Mouse (Mus musculus): Measurements from ENCODE around the gene Dppa1.
"Not testable (repeated sequence)": the region's sequence is repeated elsewhere in the genome, so short reads cannot be mapped to it uniquely, and the experiment has no call there.

The Dppa1 gene

GRCm38 (mm10) chr11:46629211-46629795 lies at the start of gene Dppa1:
Dppa1 (minus strand) TSS chr11:46629261.
- in situ Hi-C loops (cut with MboI, MseI) = no loop called here

- in situ Hi-C loops (cut with MboI, MseI) = no loop called here
Observed at GRCm38 (mm10) chr11:46667938-46668337, 38.9 kb upstream of the Dppa1 start.

GRCm38 (mm10) chr11:46667105-46667504 lies 38.0 kb upstream of the Dppa1 start:
- in situ Hi-C loops (cut with MboI, MseI) = no loop called here

GRCm38 (mm10) chr11:46665599-46666522 lies 36.8 kb upstream of the Dppa1 start:
- in situ Hi-C loops (cut with MboI, MseI) = no loop called here

GRCm38 (mm10) chr11:46663215-46663614 lies 34.2 kb upstream of the Dppa1 start:
- in situ Hi-C loops (cut with MboI, MseI) = no loop called here

- in situ Hi-C loops (cut with MboI, MseI) = no loop called here
Observed at GRCm38 (mm10) chr11:46652476-46652875, 23.4 kb upstream of the Dppa1 start.

- in situ Hi-C loops (cut with MboI, MseI) = not testable (repeated sequence)
Observed at GRCm38 (mm10) chr11:46649655-46650054, 20.6 kb upstream of the Dppa1 start.

- in situ Hi-C loops (cut with MboI, MseI) = no loop called here
Observed at GRCm38 (mm10) chr11:46644824-46645223, 15.8 kb upstream of the Dppa1 start.

GRCm38 (mm10) chr11:46636568-46636967 lies 7.5 kb upstream of the Dppa1 start:
- in situ Hi-C loops (cut with MboI, MseI) = loop anchor here (5.0 kb wide), 2 partner anchors 96 to 114 kb away; partner anchors contain the start of gene Gm12169

- in situ Hi-C loops (cut with MboI, MseI) = loop anchor here (5.0 kb wide), 2 partner anchors 97 to 113 kb away; partner anchors contain the start of gene Gm12169
Observed at GRCm38 (mm10) chr11:46635516-46635915, 6.5 kb upstream of the Dppa1 start.

GRCm38 (mm10) chr11:46631635-46632034 lies 2.6 kb upstream of the Dppa1 start:
- in situ Hi-C loops (cut with MboI, MseI) = no loop called here

- in situ Hi-C loops (cut with MboI, MseI) = loop anchor here (5.0 kb wide), 1 partner anchor 173 kb away; no protein-coding TSS in a partner anchor
Observed at GRCm38 (mm10) chr11:46620414-46621168, 8.5 kb downstream of the Dppa1 start.

- in situ Hi-C loops (cut with MboI, MseI) = loop anchor here (5.0 kb wide), 1 partner anchor 173 kb away; no protein-coding TSS in a partner anchor
Observed at GRCm38 (mm10) chr11:46619929-46620328, 9.1 kb downstream of the Dppa1 start.

GRCm38 (mm10) chr11:46592416-46592815 lies 36.6 kb downstream of the Dppa1 start:
- in situ Hi-C loops (cut with MboI, MseI) = loop anchor here (5.0 kb wide), 1 partner anchor 95 kb away; no protein-coding TSS in a partner anchor

GRCm38 (mm10) chr11:46582741-46583140 lies 46.3 kb downstream of the Dppa1 start:
- in situ Hi-C loops (cut with MboI, MseI) = no loop called here

- in situ Hi-C loops (cut with MboI, MseI) = no loop called here
Observed at GRCm38 (mm10) chr11:46580428-46580827, 48.6 kb downstream of the Dppa1 start.

GRCm38 (mm10) chr11:46578771-46579281 lies 50.2 kb downstream of the Dppa1 start:
- in situ Hi-C loops (cut with MboI, MseI) = no loop called here

GRCm38 (mm10) chr11:46571327-46571726 lies 57.7 kb downstream of the Dppa1 start, which contains the start of gene BC053393:
BC053393 (plus strand) TSS chr11:46571536.
- in situ Hi-C loops (cut with MboI, MseI) = no loop called here

GRCm38 (mm10) chr11:46569107-46569506 lies 60.0 kb downstream of the Dppa1 start:
- in situ Hi-C loops (cut with MboI, MseI) = no loop called here

GRCm38 (mm10) chr11:46565967-46566366 lies 63.1 kb downstream of the Dppa1 start:
- in situ Hi-C loops (cut with MboI, MseI) = no loop called here

GRCm38 (mm10) chr11:46564671-46565070 lies 64.4 kb downstream of the Dppa1 start:
- in situ Hi-C loops (cut with MboI, MseI) = no loop called here

All from T-helper 1 cell (primary cell).